Mouse (Mus musculus) ES-E14 (cell line): ENCODE data around the gene Il4i1.

Experiments
- CHD2 ChIP-seq: IDR thresholded peaks from 2 replicates; pipeline ENCODE4 v1.6.1; 2014; ENCODE audit warnings: mild to moderate bottlenecking, low read depth, low read length, inconsistent platforms
- HCFC1 ChIP-seq: IDR thresholded peaks from 2 replicates; pipeline ENCODE4 v1.6.1; 2012; ENCODE audit warnings: low read length, inconsistent platforms, borderline replicate concordance; ENCODE audit not compliant: insufficient read depth
- MAFK ChIP-seq: IDR thresholded peaks from 2 replicates; pipeline ENCODE4 v1.6.1; 2014; ENCODE audit warnings: mild to moderate bottlenecking, low read depth, low read length, inconsistent platforms; ENCODE audit not compliant: insufficient read depth
- ZC3H11A ChIP-seq: IDR thresholded peaks from 2 replicates; pipeline ENCODE4 v1.6.1; 2012; ENCODE audit warnings: low read depth, mild to moderate bottlenecking, inconsistent platforms, low read length, borderline replicate concordance

GRCm38 (mm10) chr7:44818751-44819235, 2.6 kb downstream of the Il4i1 start:
- TF ChIP-seq MAFK (no peak), HCFC1 (peak; percentile 44; the same call in 1 of the 2 replicates), CHD2 (0 out of 2 replicates have a peak, but pooled peaks have one; percentile 42), ZC3H11A (no peak)
